Mouse (Mus musculus): ENCODE measurements at regions not wholly inside any gene's neighbourhood (a gene's known extent, or its start where the extent isn't known, plus 50 kb on each side); places are given as distances from the start of the nearest gene placed in this dataset.
"Not testable (repeated sequence)": the region's sequence is repeated elsewhere in the genome, so short reads cannot be mapped to it uniquely, and the experiment has no call there.

GRCm38 (mm10) chr13:113482911-113483310 is 135.5 kb downstream of the Snx18 start:
- WGBS (ENCODE audit: insufficient replicate concordance) = 28% methylated on average over 1 of the region's 1 CpGs
- H3K27ac ChIP-seq = no peak overlapping the region

GRCm38 (mm10) chr13:113477901-113478510 is 140.4 kb downstream of the Snx18 start:
- Histone ChIP-seq H3K4me3 (replicated peaks) (no peak overlapping the region), H3K9ac (no peak overlapping the region), H3K27ac (no peak overlapping the region), H3K36me3 (no peaks in the 10 kb centered on the region), H3K27me3 (0 out of 2 replicates have a peak, but pooled peaks cover 3% of the 10 kb centered on the region), H3K9me3 (replicated peaks) (no peaks in the 10 kb centered on the region), H3K4me1 (replicated peaks) (0 out of 2 replicates have a peak, but pooled peaks cover 5% of the 10 kb centered on the region), H3K4me2 (no peak overlapping the region)
- WGBS (ENCODE audit: insufficient replicate concordance) = 64% methylated on average over 5 of the region's 5 CpGs
- no peak for DNase-seq
- no peak for ATAC-seq (ENCODE audit: low read depth)

More at GRCm38 (mm10) chr13:113482911-113483310, 135.5 kb downstream of the Snx18 start:
- Histone ChIP-seq H3K9me3 (replicated peaks) (no peaks in the 10 kb centered on the region), H3K36me3 (no peaks in the 10 kb centered on the region), H3K27me3 (0 out of 2 replicates have a peak, but pooled peaks cover 4% of the 10 kb centered on the region), H3K4me2 (no peak overlapping the region), H3K4me3 (replicated peaks) (no peak overlapping the region), H3K4me1 (replicated peaks) (no peaks in the 10 kb centered on the region), H3K9ac (no peak overlapping the region)
- ATAC-seq (ENCODE audit: low read depth) (no peak), DNase-seq (no peak)

GRCm38 (mm10) chr13:113470822-113471557 is 147.4 kb downstream of the Snx18 start:
- DNase-seq (no peak), ATAC-seq (ENCODE audit: low read depth) (no peak)
- H3K36me3 ChIP-seq = no peaks in the 10 kb centered on the region
- no peaks in the 10 kb centered on the region for H3K4me1 ChIP-seq (replicated peaks)
- H3K4me3 ChIP-seq (replicated peaks) = no peak overlapping the region
- H3K4me2 ChIP-seq = no peak overlapping the region
- H3K27ac ChIP-seq = no peak overlapping the region
- WGBS (ENCODE audit: insufficient replicate concordance) = 40% methylated on average over 7 of the region's 7 CpGs
- H3K9me3 ChIP-seq (replicated peaks) = no peaks in the 10 kb centered on the region
- no peak overlapping the region for H3K9ac ChIP-seq
- H3K27me3 ChIP-seq = no peaks in the 10 kb centered on the region

GRCm38 (mm10) chr13:113464190-113465064 is 153.9 kb downstream of the Snx18 start:
- Histone ChIP-seq H3K27me3 (no peaks in the 10 kb centered on the region), H3K4me3 (replicated peaks) (no peak overlapping the region), H3K9ac (no peak overlapping the region), H3K4me1 (replicated peaks) (no peaks in the 10 kb centered on the region), H3K36me3 (no peaks in the 10 kb centered on the region), H3K27ac (no peak overlapping the region), H3K4me2 (no peak overlapping the region), H3K9me3 (replicated peaks) (no peaks in the 10 kb centered on the region)
- 62% methylated on average over 10 of the region's 10 CpGs for WGBS (ENCODE audit: insufficient replicate concordance)
- no peak for ATAC-seq (ENCODE audit: low read depth)
- DNase-seq = no peak

- Histone ChIP-seq H3K27ac (no peak overlapping the region), H3K36me3 (no peaks in the 10 kb centered on the region), H3K27me3 (no peaks in the 10 kb centered on the region), H3K4me1 (replicated peaks) (no peaks in the 10 kb centered on the region), H3K4me3 (replicated peaks) (no peak overlapping the region), H3K4me2 (no peak overlapping the region), H3K9ac (no peak overlapping the region), H3K9me3 (replicated peaks) (no peaks in the 10 kb centered on the region)
- ATAC-seq (ENCODE audit: low read depth) (no peak), DNase-seq (no peak)
- 62% methylated on average over 4 of the region's 4 CpGs for WGBS (ENCODE audit: insufficient replicate concordance)
These were observed 154.9 kb downstream of the Snx18 start for GRCm38 (mm10) chr13:113463420-113463819.

GRCm38 (mm10) chr13:113454490-113455295 is 161.7 kb downstream of the BC067074 start:
- Histone ChIP-seq H3K36me3 (no peaks in the 10 kb centered on the region), H3K4me1 (replicated peaks) (no peaks in the 10 kb centered on the region), H3K9me3 (replicated peaks) (no peaks in the 10 kb centered on the region), H3K4me2 (no peak overlapping the region), H3K4me3 (replicated peaks) (no peak overlapping the region), H3K27ac (no peak overlapping the region), H3K9ac (no peak overlapping the region), H3K27me3 (no peaks in the 10 kb centered on the region)
- 37% methylated on average over 11 of the region's 11 CpGs for WGBS (ENCODE audit: insufficient replicate concordance)
- no peak for DNase-seq
- ATAC-seq (ENCODE audit: low read depth) = no peak

GRCm38 (mm10) chr13:113448378-113448777 is 155.4 kb downstream of the BC067074 start:
- no peak for DNase-seq
- H3K27me3 ChIP-seq = no peaks in the 10 kb centered on the region
- H3K36me3 ChIP-seq = no peaks in the 10 kb centered on the region
- no peak overlapping the region for H3K27ac ChIP-seq
- no peak for ATAC-seq (ENCODE audit: low read depth)
- 48% methylated on average over 1 of the region's 1 CpGs for WGBS (ENCODE audit: insufficient replicate concordance)
- no peak overlapping the region for H3K4me2 ChIP-seq
- no peaks in the 10 kb centered on the region for H3K9me3 ChIP-seq (replicated peaks)
- H3K9ac ChIP-seq = no peak overlapping the region
- H3K4me3 ChIP-seq (replicated peaks) = no peak overlapping the region
- H3K4me1 ChIP-seq (replicated peaks) = 0 out of 2 replicates have a peak, but pooled peaks cover 5% of the 10 kb centered on the region

- Histone ChIP-seq H3K36me3 (no peaks in the 10 kb centered on the region), H3K4me1 (replicated peaks) (0 out of 2 replicates have a peak, but pooled peaks cover 5% of the 10 kb centered on the region), H3K27ac (no peak overlapping the region), H3K9me3 (replicated peaks) (no peaks in the 10 kb centered on the region), H3K27me3 (no peaks in the 10 kb centered on the region), H3K4me3 (replicated peaks) (no peak overlapping the region), H3K4me2 (no peak overlapping the region), H3K9ac (no peak overlapping the region)
- WGBS (ENCODE audit: insufficient replicate concordance) = 9% methylated on average over 5 of the region's 5 CpGs
- no peak for DNase-seq
- no peak for ATAC-seq (ENCODE audit: low read depth)
These were observed 153.3 kb downstream of the BC067074 start for GRCm38 (mm10) chr13:113446226-113446625.

- not testable (repeated sequence) for H3K27me3 ChIP-seq; H3K36me3 ChIP-seq; H3K9me3 ChIP-seq (replicated peaks); H3K4me3 ChIP-seq (replicated peaks); H3K4me1 ChIP-seq (replicated peaks); H3K27ac ChIP-seq; H3K9ac ChIP-seq; H3K4me2 ChIP-seq; ATAC-seq (ENCODE audit: low read depth); DNase-seq
- 39% methylated on average over 2 of the region's 2 CpGs for WGBS (ENCODE audit: insufficient replicate concordance)
These were observed 151.5 kb downstream of the BC067074 start for GRCm38 (mm10) chr13:113444481-113444880.

GRCm38 (mm10) chr13:113443078-113443477 is 150.1 kb downstream of the BC067074 start:
- DNase-seq = no peak
- 58% methylated on average over 8 of the region's 8 CpGs for WGBS (ENCODE audit: insufficient replicate concordance)
- Histone ChIP-seq H3K36me3 (no peaks in the 10 kb centered on the region), H3K4me2 (no peak overlapping the region), H3K27me3 (no peaks in the 10 kb centered on the region), H3K9me3 (replicated peaks) (no peaks in the 10 kb centered on the region), H3K9ac (no peak overlapping the region), H3K27ac (no peak overlapping the region), H3K4me3 (replicated peaks) (no peak overlapping the region), H3K4me1 (replicated peaks) (0 out of 2 replicates have a peak, but pooled peaks cover 5% of the 10 kb centered on the region)
- no peak for ATAC-seq (ENCODE audit: low read depth)
